Mouse (Mus musculus) thymus, postnatal 10 days (tissue): ENCODE results near the gene Capza1.

Source experiments
- DNase-seq, 2 experiments: peaks; one replicate each; pipeline ENCODE4 v3.0.0; 2021; ENCODE audit warnings: low spot score in 2 of 2

The Capza1 gene

DNA sequence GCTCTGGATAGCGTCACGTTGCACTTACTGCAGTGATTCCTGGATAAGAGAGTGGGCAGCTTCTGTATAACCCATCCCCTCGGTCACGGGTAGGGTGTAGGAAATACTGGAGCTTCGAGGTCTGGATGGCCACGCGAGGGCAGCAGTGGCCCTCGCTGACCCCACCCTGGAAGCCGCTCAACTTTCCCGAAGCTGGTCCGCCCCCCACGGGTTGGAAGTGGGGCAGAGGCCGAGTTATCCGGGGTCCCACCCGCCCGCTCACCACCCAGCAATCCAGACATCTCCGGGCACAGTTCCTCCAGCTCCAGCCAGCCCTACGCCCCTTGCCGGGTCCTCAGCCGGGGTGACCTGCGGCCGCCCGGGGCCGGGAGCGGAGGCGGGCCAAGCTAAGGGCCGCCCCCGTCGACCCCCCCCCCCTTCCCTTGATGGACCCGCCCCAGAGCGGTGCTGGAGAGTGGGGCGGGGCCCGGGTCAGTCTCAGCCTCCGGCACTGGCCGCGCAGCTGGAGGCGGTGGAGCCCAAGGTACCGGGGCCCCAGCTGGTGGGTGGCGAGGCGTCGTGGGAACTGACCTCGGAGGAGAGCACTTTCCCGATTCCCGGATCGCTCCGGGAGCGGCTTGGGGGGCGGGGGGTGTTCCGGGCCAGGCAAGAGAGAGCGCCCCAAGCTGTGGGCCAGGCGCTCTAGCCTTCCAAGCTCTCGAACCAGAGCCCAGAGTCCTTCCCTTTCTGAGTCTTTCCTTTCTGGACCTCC lies 75.6 kb downstream of the Capza1 start:
- DNase-seq: peak in 1 of 2 experiments; percentile 25

DNA sequence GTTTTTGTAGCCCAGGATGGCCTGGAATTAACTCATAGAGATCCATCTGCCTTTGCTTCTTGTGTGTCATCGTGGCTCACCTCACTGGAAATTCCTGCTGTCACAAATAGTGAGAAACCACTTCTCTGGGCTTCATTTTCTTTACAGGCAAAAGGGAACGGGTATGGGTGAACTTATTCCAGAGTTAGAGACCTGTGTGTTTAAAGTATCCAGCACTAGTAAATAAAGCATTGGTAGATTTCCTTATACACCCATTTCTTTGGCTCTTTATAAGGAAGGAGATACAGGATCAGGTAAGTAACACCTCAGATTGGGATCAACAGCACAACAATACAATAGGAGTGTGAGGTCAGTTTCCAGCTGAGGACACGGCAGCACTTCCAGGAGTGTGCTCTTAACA lies 76.2 kb downstream of the Capza1 start, which contains the start of gene Rhoc:
Rhoc (plus strand) TSS at position 301 of the 400 bp plus-strand sequence.
- DNase-seq: no peak

DNA sequence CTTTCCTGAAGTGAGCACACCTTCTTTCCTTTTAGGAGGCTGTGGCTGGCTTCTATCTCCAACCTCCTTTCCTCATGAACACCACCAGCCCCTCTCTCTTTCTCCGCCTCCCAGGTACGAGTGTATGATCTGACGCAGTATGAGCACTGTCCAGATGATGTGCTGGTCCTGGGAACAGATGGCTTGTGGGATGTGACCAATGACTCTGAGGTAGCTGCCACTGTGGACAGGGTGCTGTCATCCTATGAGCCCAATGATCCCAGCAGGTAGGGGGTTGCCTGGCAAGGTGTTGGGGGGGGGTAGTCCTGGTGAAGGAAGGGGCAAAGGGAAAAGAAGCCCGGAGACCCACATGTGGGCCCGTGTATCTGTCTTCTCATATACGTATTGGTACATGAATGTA lies 79.0 kb downstream of the Capza1 start:
- DNase-seq: no peak

- no peak for DNase-seq
Measured at GRCm38 (mm10) chr3:104783971-104784500, 80.3 kb downstream of the Capza1 start.

DNA sequence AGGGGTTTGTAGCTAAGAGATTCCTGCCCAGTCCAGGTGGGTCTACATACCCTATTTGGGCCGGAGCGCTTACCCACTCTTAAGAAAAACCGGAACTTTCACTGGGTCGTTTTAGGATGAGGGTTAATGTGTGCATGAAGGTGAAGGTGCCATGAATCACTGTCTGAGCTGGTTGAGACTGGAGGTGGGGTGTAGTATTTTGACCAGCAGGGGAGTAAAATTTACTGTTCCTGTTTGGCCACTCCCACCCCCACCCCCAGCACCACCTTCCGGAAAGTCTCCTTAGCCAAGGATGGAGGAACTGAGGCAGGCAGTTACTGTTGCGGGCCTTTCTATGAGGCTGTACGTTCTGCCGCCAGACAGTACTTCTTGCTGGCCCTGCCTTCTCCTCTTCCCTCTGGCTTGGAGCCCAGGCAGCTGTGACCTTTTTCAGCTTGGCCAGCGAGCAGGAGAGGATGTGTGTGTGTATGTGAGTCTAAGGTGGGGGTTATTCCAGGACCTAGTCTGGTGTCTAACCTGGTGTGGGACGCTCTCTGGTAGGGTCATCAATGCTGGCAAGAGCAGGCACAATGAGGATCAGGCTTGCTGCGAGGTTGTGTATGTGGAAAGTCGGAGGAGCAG lies 82.1 kb downstream of the Capza1 start:
- DNase-seq: no peak

DNA sequence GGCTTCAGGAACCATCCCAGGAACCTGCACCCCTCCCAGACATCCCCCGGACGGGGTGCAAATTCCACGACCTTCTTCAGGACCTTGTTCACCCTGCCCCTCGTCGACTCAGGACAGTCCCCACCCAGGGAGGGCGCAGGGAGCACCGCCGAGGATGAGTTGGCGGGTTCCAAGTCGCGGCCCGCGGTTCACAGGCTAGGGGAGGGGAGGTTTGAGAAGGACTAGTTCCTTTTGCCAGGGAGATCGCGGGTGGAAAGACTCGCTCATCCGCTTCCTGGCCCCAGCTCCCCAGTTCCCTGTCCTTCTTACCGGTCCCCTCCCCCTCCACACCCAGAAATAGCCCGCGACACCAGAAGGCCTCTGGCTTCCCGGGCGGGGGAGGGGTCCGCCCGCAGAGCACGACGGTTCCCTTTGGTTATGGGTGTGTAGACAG lies 82.8 kb downstream of the Capza1 start, which contains the start of gene Fam19a3:
Fam19a3 (minus strand) TSS at position 370 of the 433 bp plus-strand sequence.
- DNase-seq: peak; percentile 22 to 27

DNA sequence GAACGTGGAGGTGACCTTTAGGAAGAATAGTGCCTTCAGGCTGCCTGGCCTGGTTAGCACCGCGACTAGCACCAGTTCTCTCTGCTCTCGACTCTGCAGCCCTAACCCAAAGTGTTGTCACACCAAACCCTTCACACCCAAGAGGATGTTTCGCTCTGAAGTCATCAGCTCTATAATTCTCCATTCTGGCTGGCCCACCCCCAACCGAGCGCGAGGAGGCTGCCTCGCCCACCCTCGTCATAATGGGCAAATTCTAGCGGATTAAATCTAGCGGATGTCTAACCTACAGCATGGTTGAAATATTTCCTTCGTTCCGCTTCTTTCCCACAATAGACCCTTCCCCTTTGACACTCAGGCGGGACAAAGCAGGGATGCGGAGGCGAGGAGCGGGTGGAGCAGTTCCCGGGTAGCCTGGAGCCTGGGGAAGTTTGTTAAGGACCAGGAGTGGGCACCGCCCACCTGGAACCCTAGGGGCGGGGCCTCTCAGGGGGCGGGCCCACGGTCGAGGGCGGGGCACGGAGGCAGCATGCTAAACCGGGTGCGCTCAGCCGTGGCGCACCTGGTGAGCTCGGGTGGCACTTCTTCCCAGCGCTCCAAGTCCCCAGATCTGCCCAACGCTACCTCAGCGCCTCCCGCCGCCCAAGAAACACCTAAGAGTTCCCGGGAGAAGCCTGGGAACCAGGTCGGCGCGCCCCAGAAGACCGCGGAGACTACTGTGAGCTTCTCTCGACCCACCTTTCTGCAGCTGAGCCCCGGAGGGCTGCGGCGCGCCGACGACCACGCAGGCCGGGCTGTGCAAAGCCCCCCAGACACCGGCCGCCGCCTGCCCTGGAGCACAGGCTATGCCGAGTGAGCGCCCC lies 83.5 kb downstream of the Capza1 start, which contains the start of gene Ppm1j:
Ppm1j (plus strand) TSS at position 496 of the 860 bp plus-strand sequence.
- DNase-seq: peak; percentile 35 to 51

- DNase-seq: peak; percentile 30 to 81
Measured at GRCm38 (mm10) chr3:104779949-104780348, 84.4 kb downstream of the Capza1 start.

GRCm38 (mm10) chr3:104777342-104777741 lies 87.0 kb downstream of the Capza1 start:
- peak; percentile 26 to 53 for DNase-seq

GRCm38 (mm10) chr3:104773301-104773700 lies 91.0 kb downstream of the Capza1 start:
- no peak for DNase-seq
